Mouse (Mus musculus) G1E (cell line): ENCODE data around the gene Fermt2. TPM values are rescaled to one million over a fixed set of nuclear protein-coding genes. Genes with fewer than 3 reads are reported as not detected.

ENCODE experiments used
- ATAC-seq: 2 replicates; pipeline ENCODE4 v1.8.0; 2016; ENCODE audit warnings: mild to moderate bottlenecking; ENCODE audit not compliant: insufficient number of reproducible peaks, poor library complexity, low FRiP score, severe bottlenecking; ENCODE audit errors: extremely low read depth
- DNase-seq: peaks from one replicate; pipeline ENCODE4 v3.0.0; 2012; ENCODE audit warnings: low spot score
- H3K27me3 ChIP-seq: 2 replicates; pipeline ENCODE4 v1.6.1; 2012; ENCODE audit warnings: mild to moderate bottlenecking, low read length, inconsistent platforms; ENCODE audit not compliant: insufficient read depth
- H3K36me3 ChIP-seq: replicated peaks from 2 replicates; pipeline ENCODE3; 2012; ENCODE audit warnings: mild to moderate bottlenecking, inconsistent platforms
- H3K4me1 ChIP-seq: 2 replicates; pipeline ENCODE4 v1.6.1; 2012; ENCODE audit warnings: low read depth, low read length, inconsistent platforms, mixed read lengths; ENCODE audit not compliant: insufficient read depth
- H3K4me3 ChIP-seq: 2 replicates; pipeline ENCODE4 v1.5.1; 2012; ENCODE audit warnings: low read depth, mild to moderate bottlenecking, inconsistent platforms, low read length, moderate library complexity, mixed read lengths
- H3K9me3 ChIP-seq: replicated peaks from 2 replicates; pipeline ENCODE4 v1.6.1; 2012; ENCODE audit warnings: inconsistent platforms
- CTCF ChIP-seq: IDR thresholded peaks from 2 replicates; pipeline ENCODE4 v1.5.1; 2012; ENCODE audit warnings: low read depth, low read length, inconsistent platforms, mixed read lengths
- GATA1 ChIP-seq: IDR thresholded peaks from 2 replicates; pipeline ENCODE4 v1.6.1; 2012; ENCODE audit warnings: borderline replicate concordance, low read length, inconsistent platforms, mixed read lengths
- GATA2 ChIP-seq: IDR thresholded peaks from 2 replicates; pipeline ENCODE4 v1.6.1; 2012; ENCODE audit warnings: low read depth, low read length, inconsistent platforms, borderline replicate concordance
- POLR2AphosphoS5 ChIP-seq: IDR thresholded peaks from 2 replicates; pipeline ENCODE4 v1.6.1; 2012; ENCODE audit warnings: low read depth, low read length, inconsistent platforms; ENCODE audit not compliant: insufficient replicate concordance
- TAL1 ChIP-seq: conservative IDR thresholded peaks from 2 replicates; pipeline ENCODE4 v1.6.1; 2012; ENCODE audit warnings: low read depth, low read length, inconsistent platforms, mixed read lengths
- polyA plus RNA-seq: library from polyadenylated mRNA; stranded (reverse); fragments of >175 nt; gene quantifications from 2 replicates; pipeline ENCODE4 v1.2.3, GENCODE M21; 2012
- total RNA-seq, 2 experiments: library from RNA; stranded (forward) in 1 of 2; stranded (reverse) in 1 of 2; fragments of 200-1000 nt in 1 of 2; fragments of >200 nt in 1 of 2; fragmentation: Nextera tagmentation in 1 of 2; gene quantifications; 2 replicates each; pipeline ENCODE4 v1.2.3; 2014 to 2017

Gene Fermt2
- total and polyA plus RNA-seq, 3 experiments, result 0.60 TPM; not detected in 2

GRCm38 (mm10) chr14:45559018-45559417 lies 29.1 kb upstream of the Fermt2 start:
- no peak for DNase-seq
- no peak for ATAC-seq
- H3K36me3 ChIP-seq, result no peaks in the 10 kb centered on the region
- H3K4me1 ChIP-seq, result no peaks in the 10 kb centered on the region
- TF ChIP-seq CTCF (no peak), GATA2 (no peak), GATA1 (no peak), TAL1 (no peak), POLR2AphosphoS5 (no peak)
- peaks cover 12% of the 10 kb centered on the region for H3K27me3 ChIP-seq
- no peaks in the 10 kb centered on the region for H3K9me3 ChIP-seq
- no peak overlapping the region for H3K4me3 ChIP-seq

GRCm38 (mm10) chr14:45554336-45554735 lies 24.4 kb upstream of the Fermt2 start:
- DNase-seq (no peak), ATAC-seq (no peak)
- Histone ChIP-seq H3K4me3 (no peak overlapping the region), H3K27me3 (peaks cover 8% of the 10 kb centered on the region), H3K9me3 (no peaks in the 10 kb centered on the region), H3K36me3 (no peaks in the 10 kb centered on the region), H3K4me1 (no peaks in the 10 kb centered on the region)
- TF ChIP-seq GATA2, result no peak
- no peak for TF ChIP-seq GATA1
- TF ChIP-seq TAL1, result no peak

GRCm38 (mm10) chr14:45553854-45554253 lies 23.9 kb upstream of the Fermt2 start:
- no peaks in the 10 kb centered on the region for H3K9me3 ChIP-seq
- DNase-seq (no peak), ATAC-seq (no peak)

GRCm38 (mm10) chr14:45552431-45552830 lies 22.5 kb upstream of the Fermt2 start:
- Histone ChIP-seq H3K36me3 (no peaks in the 10 kb centered on the region), H3K4me3 (no peak overlapping the region), H3K27me3 (peaks cover 9% of the 10 kb centered on the region), H3K4me1 (no peaks in the 10 kb centered on the region), H3K9me3 (no peaks in the 10 kb centered on the region)
- no peak for TF ChIP-seq GATA1
- TF ChIP-seq CTCF, result no peak
- no peak for TF ChIP-seq POLR2AphosphoS5
- no peak for TF ChIP-seq GATA2
- TF ChIP-seq TAL1, result no peak
- ATAC-seq (no peak), DNase-seq (no peak)

More at GRCm38 (mm10) chr14:45553854-45554253, 23.9 kb upstream of the Fermt2 start:
- H3K36me3 ChIP-seq, result no peaks in the 10 kb centered on the region
- H3K4me3 ChIP-seq, result no peak overlapping the region
- no peaks in the 10 kb centered on the region for H3K4me1 ChIP-seq
- H3K27me3 ChIP-seq, result peaks cover 8% of the 10 kb centered on the region
- no peak for TF ChIP-seq GATA1
- TF ChIP-seq TAL1, result no peak
- TF ChIP-seq CTCF, result no peak
- no peak for TF ChIP-seq GATA2
- no peak for TF ChIP-seq POLR2AphosphoS5

DNA sequence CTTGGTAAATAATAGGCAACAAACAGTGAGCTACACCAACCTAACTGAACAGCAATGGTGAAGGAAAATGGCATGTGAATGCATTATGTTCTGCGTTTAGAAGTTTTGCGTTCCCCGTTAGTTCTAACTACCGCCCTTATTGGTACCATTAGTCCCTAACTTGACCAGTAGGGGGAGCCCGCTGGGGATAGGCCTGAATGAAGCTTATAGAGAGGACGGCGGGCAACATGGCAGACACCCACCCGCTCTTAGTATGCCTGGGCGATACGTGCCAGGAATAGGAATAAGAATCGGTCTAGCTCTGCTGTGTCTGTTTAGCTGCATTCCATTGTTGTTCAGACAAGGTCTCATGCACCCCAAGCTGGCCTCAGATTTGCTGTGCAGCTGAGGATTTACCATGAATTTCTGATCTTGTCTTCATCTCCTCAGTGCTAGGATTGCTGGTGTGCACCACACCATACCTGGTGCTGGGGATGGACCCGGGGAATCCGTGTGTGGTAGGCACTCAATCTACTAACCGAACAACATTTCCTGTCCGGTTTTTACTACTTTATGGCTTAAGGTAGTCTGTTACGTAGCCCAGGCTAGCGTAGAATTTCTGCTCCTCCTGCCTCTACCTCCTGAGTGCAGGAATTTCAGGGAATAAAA lies 21.3 kb upstream of the Fermt2 start:
- H3K27me3 ChIP-seq, result peaks cover 13% of the 10 kb centered on the region
- TF ChIP-seq POLR2AphosphoS5 (no peak), TAL1 (no peak), CTCF (peak; percentile 55; the same call in 1 of the 2 replicates)
- DNase-seq (peak; percentile 20), ATAC-seq (no peak)
- no peaks in the 10 kb centered on the region for H3K9me3 ChIP-seq
- no peaks in the 10 kb centered on the region for H3K36me3 ChIP-seq
- no peak overlapping the region for H3K4me3 ChIP-seq
- H3K4me1 ChIP-seq, result no peaks in the 10 kb centered on the region

DNA sequence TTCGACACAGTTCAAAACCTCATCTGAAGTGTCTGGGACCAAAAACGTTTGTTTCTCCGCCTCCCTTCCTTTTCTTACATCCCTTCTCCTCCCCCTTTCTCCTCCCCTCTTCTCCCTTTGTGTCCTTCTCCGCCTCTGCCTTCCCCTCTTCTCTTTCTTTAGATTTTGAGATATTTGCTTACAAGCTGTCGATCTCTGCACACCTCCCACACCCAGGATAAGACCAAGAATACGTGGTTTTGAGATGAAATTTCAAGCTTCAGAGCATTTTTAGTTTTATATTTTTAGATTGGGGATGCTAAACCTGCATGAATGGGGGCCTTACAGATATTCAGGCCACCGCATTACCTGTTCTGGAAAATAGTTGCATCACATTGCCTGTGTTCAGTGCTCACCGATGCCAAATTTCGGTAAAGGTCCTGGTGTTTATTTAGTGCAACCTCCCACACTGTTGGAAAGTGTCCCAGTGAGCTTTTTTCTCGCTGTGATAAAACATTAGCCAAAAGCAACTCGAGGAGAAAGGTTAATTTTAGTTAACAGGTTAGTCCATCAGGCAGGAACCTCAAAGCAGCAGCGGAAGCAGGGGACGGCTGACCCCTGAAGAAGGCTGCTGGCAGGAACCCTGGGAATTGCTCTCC lies 20.2 kb upstream of the Fermt2 start:
- H3K4me3 ChIP-seq, result no peak overlapping the region
- H3K9me3 ChIP-seq, result no peaks in the 10 kb centered on the region
- TF ChIP-seq TAL1 (no peak), GATA2 (no peak), CTCF (no peak), GATA1 (no peak), POLR2AphosphoS5 (no peak)
- H3K27me3 ChIP-seq, result peaks cover 18% of the 10 kb centered on the region
- ATAC-seq (no peak), DNase-seq (no peak)
- no peaks in the 10 kb centered on the region for H3K4me1 ChIP-seq
- H3K36me3 ChIP-seq, result no peaks in the 10 kb centered on the region

- H3K4me3 ChIP-seq, result no peak overlapping the region
- ATAC-seq (no peak), DNase-seq (no peak)
- H3K36me3 ChIP-seq, result no peaks in the 10 kb centered on the region
- TF ChIP-seq GATA1 (no peak), GATA2 (no peak), TAL1 (no peak), CTCF (no peak), POLR2AphosphoS5 (no peak)
- H3K4me1 ChIP-seq, result peaks cover 3% of the 10 kb centered on the region; the same call in 1 of the 2 replicates
- H3K27me3 ChIP-seq, result peaks cover 26% of the 10 kb centered on the region
- no peaks in the 10 kb centered on the region for H3K9me3 ChIP-seq
Observed at GRCm38 (mm10) chr14:45548118-45548517, 18.2 kb upstream of the Fermt2 start.
